ENCODE assay signal across 8 mouse cellular contexts in the genomic region with DNA sequence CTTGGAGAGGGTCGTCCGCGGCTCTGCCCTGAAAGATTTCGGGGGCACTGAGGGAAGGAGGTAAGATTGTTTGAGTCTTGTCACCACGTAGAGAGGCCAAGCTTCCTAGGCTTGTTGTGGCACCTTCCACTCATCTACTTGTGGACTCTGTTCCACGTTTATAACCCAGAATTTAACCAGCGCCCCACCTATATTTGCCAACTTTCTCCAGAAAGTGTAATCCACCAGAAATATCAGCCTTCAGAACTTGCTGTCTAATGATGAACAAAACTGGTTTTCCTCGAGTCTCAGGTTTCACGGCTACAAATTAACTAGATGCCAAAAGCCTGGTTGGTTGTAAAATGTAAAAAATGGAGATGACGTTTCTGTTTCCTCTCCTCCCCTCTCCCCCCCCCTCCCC. TPM values are rescaled to one million over a fixed set of nuclear protein-coding genes. Genes with fewer than 3 reads are reported as not detected.
A peak's percentile ranks its signal among the peaks of the same experiment; 100 is the strongest.
DNase-seq lines count a peak whose midpoint lies in the region; ATAC-seq and TF ChIP-seq lines count a peak whose summit lies in the region.

No protein-coding gene starts in this region.

- H3K9ac ChIP-seq in midbrain, embryonic 13.5 days (replicated peaks) = peak overlapping the region; percentile 76

- H3K4me3 ChIP-seq in kidney, adult 2 months (ENCODE audit: insufficient read depth, low read depth, low read length) = peak overlapping the region; percentile 65
- peak overlapping the region; percentile 59 for H3K4me3 ChIP-seq in brown adipose tissue, adult 24 weeks (ENCODE audit: insufficient read depth, low read depth, low read length)
- H3K4me3 ChIP-seq in midbrain, embryonic 13.5 days (replicated peaks) = peak overlapping the region; percentile 56

- H3K27ac ChIP-seq in kidney, adult 2 months (ENCODE audit: insufficient read depth, low read depth, low read length) = peak overlapping the region; percentile 49
- no peak overlapping the region for H3K27ac ChIP-seq in brown adipose tissue, adult 24 weeks (replicated peaks; ENCODE audit: low read depth, low read length)
- H3K27ac ChIP-seq in midbrain, embryonic 13.5 days = peak overlapping the region; percentile 86

- WGBS in kidney, adult 2 months = 2% methylated on average over 10 of the region's 10 CpGs
- 7% methylated on average over 10 of the region's 10 CpGs for WGBS in midbrain, embryonic 13.5 days

- H3K9me3 ChIP-seq in midbrain, embryonic 13.5 days = no peaks in the 10 kb centered on the region

- no peaks in the 10 kb centered on the region for H3K36me3 ChIP-seq in kidney, adult 2 months (ENCODE audit: control insufficient read depth, insufficient read depth, low read length)
- peaks cover 32% of the 10 kb centered on the region for H3K36me3 ChIP-seq in midbrain, embryonic 13.5 days

- peak overlapping the region; percentile 69 for H3K4me2 ChIP-seq in midbrain, embryonic 13.5 days (replicated peaks)

- TF ChIP-seq CTCF in kidney, adult 2 months (conservative IDR thresholded peaks at IDR 0.05; ENCODE audit: insufficient read depth, insufficient read length, low read depth, low read length) = no peak

- no peak for TF ChIP-seq POLR2A in kidney, adult 2 months (IDR thresholded peaks at IDR 0.05; ENCODE audit: low read depth, low read length)

- H3K27me3 ChIP-seq in kidney, adult 2 months (replicated peaks; ENCODE audit: control insufficient read depth, insufficient read depth, low read length) = no peaks in the 10 kb centered on the region
- no peaks in the 10 kb centered on the region for H3K27me3 ChIP-seq in midbrain, embryonic 13.5 days

- 0 out of 2 replicates have a peak, but pooled peaks cover 3% of the 10 kb centered on the region for H3K4me1 ChIP-seq in kidney, adult 2 months (ENCODE audit: control insufficient read depth, insufficient read depth, low read length)
- 0 out of 2 replicates have a peak, but pooled peaks cover 4% of the 10 kb centered on the region for H3K4me1 ChIP-seq in brown adipose tissue, adult 24 weeks (ENCODE audit: control insufficient read depth, insufficient read depth, insufficient read length, low read length)
- H3K4me1 ChIP-seq in midbrain, embryonic 13.5 days (replicated peaks) = peaks cover 36% of the 10 kb centered on the region

- peak; percentile 69 for DNase-seq in kidney, adult 2 months
- DNase-seq in kidney, postnatal 10 days = no peak
- DNase-seq in hindlimb bud, embryonic 11.5 days (ENCODE audit: extremely low spot score, low read depth, low spot score) = peak; percentile 39
- no peak for DNase-seq in adrenal gland, postnatal 10 days
- no peak for DNase-seq in layer of hippocampus, postnatal 25 days (ENCODE audit: extremely low spot score in 1 of 2, low spot score in 1 of 2)
- DNase-seq in cerebellum, adult 9-10 months = no peak

- no peak for ATAC-seq in midbrain, embryonic 13.5 days

RNA-seq across cellular contexts. Expression of gene Dusp18, which starts 0.4 kb away (rescaled TPM):
- 7.0 and 7.1 TPM in 2 replicates for polyA plus RNA-seq in kidney, adult 2 months (2012; rRNA removed)
- 1.0 and 4.8 TPM in 2 replicates for polyA plus RNA-seq in brown adipose tissue, adult 24 weeks (2012; ENCODE audit: insufficient read depth, insufficient read length, missing spikeins)
- polyA plus RNA-seq in midbrain, embryonic 13.5 days (2015; fragmentation: Nextera tagmentation; extraction: Ambion mirVana) = 39.2 and 39.8 TPM in 2 replicates
- 1 to 10 TPM; 4.6 to 5.2 TPM for total RNA-seq in adrenal gland, postnatal 10 days (2021)
- total RNA-seq in layer of hippocampus, postnatal 25 days (2021) = 10 to 100 TPM; 26.1 to 26.4 TPM

RNA-seq across cellular contexts. Expression of gene 4921536K21Rik, which starts 0.6 kb away (rescaled TPM):
- 0.83 and 1.1 TPM in 2 replicates for polyA plus RNA-seq in kidney, adult 2 months (2012; rRNA removed)
- 1.0 and 2.1 TPM in 2 replicates for polyA plus RNA-seq in brown adipose tissue, adult 24 weeks (2012; ENCODE audit: insufficient read depth, insufficient read length, missing spikeins)
- 0.54 and 0.67 TPM in 2 replicates for polyA plus RNA-seq in midbrain, embryonic 13.5 days (2015; fragmentation: Nextera tagmentation; extraction: Ambion mirVana)
- total RNA-seq in adrenal gland, postnatal 10 days (2021) = under 1 TPM; 0.55 to 0.63 TPM
- total RNA-seq in layer of hippocampus, postnatal 25 days (2021) = under 1 TPM; 0.62 to 0.63 TPM

RNA-seq across cellular contexts. Expression of gene Slc35e4, which starts 19.0 kb away (rescaled TPM):
- polyA plus RNA-seq in kidney, adult 2 months (2012; rRNA removed) = 8.1 and 10.6 TPM in 2 replicates
- 1.1 TPM in 2 replicates for polyA plus RNA-seq in brown adipose tissue, adult 24 weeks (2012; ENCODE audit: insufficient read depth, insufficient read length, missing spikeins)
- 10.3 TPM in 2 replicates for polyA plus RNA-seq in midbrain, embryonic 13.5 days (2015; fragmentation: Nextera tagmentation; extraction: Ambion mirVana)
- total RNA-seq in adrenal gland, postnatal 10 days (2021) = 1 to 10 TPM; 3.7 to 4.6 TPM
- 10 to 100 TPM; 16.8 to 18.0 TPM for total RNA-seq in layer of hippocampus, postnatal 25 days (2021)

RNA-seq across cellular contexts. Expression of gene Osbp2, which starts 31.8 kb away (rescaled TPM):
- 3.3 and 4.5 TPM in 2 replicates for polyA plus RNA-seq in kidney, adult 2 months (2012; rRNA removed)
- 3.2 and 3.4 TPM in 2 replicates for polyA plus RNA-seq in brown adipose tissue, adult 24 weeks (2012; ENCODE audit: insufficient read depth, insufficient read length, missing spikeins)
- 12.7 and 14.9 TPM in 2 replicates for polyA plus RNA-seq in midbrain, embryonic 13.5 days (2015; fragmentation: Nextera tagmentation; extraction: Ambion mirVana)
- 1 to 10 TPM; 1.9 to 2.4 TPM for total RNA-seq in adrenal gland, postnatal 10 days (2021)
- 10 to 100 TPM; 76.4 to 77.6 TPM for total RNA-seq in layer of hippocampus, postnatal 25 days (2021)

RNA-seq across cellular contexts. Expression of gene Tcn2, which starts 36.5 kb away (rescaled TPM):
- 2,179 and 2,584 TPM in 2 replicates for polyA plus RNA-seq in kidney, adult 2 months (2012; rRNA removed)
- polyA plus RNA-seq in brown adipose tissue, adult 24 weeks (2012; ENCODE audit: insufficient read depth, insufficient read length, missing spikeins) = 48.4 and 63.5 TPM in 2 replicates
- polyA plus RNA-seq in midbrain, embryonic 13.5 days (2015; fragmentation: Nextera tagmentation; extraction: Ambion mirVana) = 16.6 and 20.3 TPM in 2 replicates
- total RNA-seq in adrenal gland, postnatal 10 days (2021) = 100 to 1,000 TPM in 1 of 2 experiments, 10 to 100 TPM in 1; 91.7 to 108 TPM
- 10 to 100 TPM; 19.0 to 19.2 TPM for total RNA-seq in layer of hippocampus, postnatal 25 days (2021)

Comparison
In these comparisons a context has a peak if more than half of its experiments do, and no peak if none do; other contexts are left out.
1. DNase-seq: peak in kidney, adult 2 months (single experiment) and hindlimb bud, embryonic 11.5 days (single experiment); none in kidney, postnatal 10 days (single experiment), adrenal gland, postnatal 10 days (single experiment), layer of hippocampus, postnatal 25 days (0 of 2) and cerebellum, adult 9-10 months (single experiment).
2. Peak in every context shown above with its lines, with median percentiles within 50 percentile points of each other: H3K4me3 ChIP-seq.